Mouse (Mus musculus) testis, adult 2 months (tissue): Measurements from ENCODE around the gene Cog5. TPM values are rescaled to one million over a fixed set of nuclear protein-coding genes. Genes with fewer than 3 reads are reported as not detected.

Experiments
- H3K27ac ChIP-seq: fragments of 200-500 bp; 2 replicates; pipeline ENCODE4 v1.5.1; 2012; ENCODE audit warnings: low read depth, low read length; ENCODE audit not compliant: control insufficient read depth, insufficient read depth
- H3K27me3 ChIP-seq: fragments of 200-500 bp; 2 replicates; pipeline ENCODE4 v1.6.1; 2012; ENCODE audit warnings: mild to moderate bottlenecking, low read length, moderate library complexity; ENCODE audit not compliant: control insufficient read depth, insufficient read depth
- H3K36me3 ChIP-seq: fragments of 200-500 bp; 2 replicates; pipeline ENCODE4 v1.6.1; 2012; ENCODE audit warnings: mild to moderate bottlenecking, low read length; ENCODE audit not compliant: control insufficient read depth, insufficient read depth
- H3K4me1 ChIP-seq: fragments of 200-500 bp; 2 replicates; pipeline ENCODE4 v1.6.1; 2012; ENCODE audit warnings: low read length; ENCODE audit not compliant: control insufficient read depth, insufficient read depth
- H3K4me3 ChIP-seq: fragments of 200-500 bp; 2 replicates; pipeline ENCODE4 v1.5.1; 2012; ENCODE audit warnings: low read depth, mild to moderate bottlenecking, low read length, moderate library complexity, mixed read lengths; ENCODE audit not compliant: control insufficient read depth
- CTCF ChIP-seq: fragments of 200-500 bp; IDR thresholded peaks from 2 replicates; pipeline ENCODE4 v1.5.1; 2012; ENCODE audit warnings: low read depth, mild to moderate bottlenecking, inconsistent platforms, low read length, moderate library complexity; ENCODE audit not compliant: control insufficient read depth, insufficient read depth, insufficient replicate concordance
- POLR2A ChIP-seq: fragments of 200-500 bp; IDR thresholded peaks from 2 replicates; pipeline ENCODE4 v1.6.1; 2012; ENCODE audit warnings: low read depth, mild to moderate bottlenecking, inconsistent platforms, low read length, moderate library complexity; ENCODE audit not compliant: control insufficient read depth
- polyA plus RNA-seq: library from polyadenylated mRNA; depleted of rRNA; stranded (reverse); fragments of >200 nt; gene quantifications from 2 replicates; pipeline ENCODE4 v1.2.3, GENCODE M21; 2012

Cog5 gene
- polyA plus RNA-seq, 1 experiment: 17.4 TPM

- Histone ChIP-seq H3K4me1 (no peaks in the 10 kb centered on the region), H3K27ac (no peak overlapping the region), H3K4me3 (no peak overlapping the region), H3K36me3 (peaks cover 1% of the 10 kb centered on the region; the same call in 1 of the 2 replicates), H3K27me3 (no peaks in the 10 kb centered on the region)
- TF ChIP-seq POLR2A (no peak), CTCF (no peak)
These were observed 184.6 kb downstream of the Cog5 start for GRCm38 (mm10) chr12:31839249-31839648.

DNA sequence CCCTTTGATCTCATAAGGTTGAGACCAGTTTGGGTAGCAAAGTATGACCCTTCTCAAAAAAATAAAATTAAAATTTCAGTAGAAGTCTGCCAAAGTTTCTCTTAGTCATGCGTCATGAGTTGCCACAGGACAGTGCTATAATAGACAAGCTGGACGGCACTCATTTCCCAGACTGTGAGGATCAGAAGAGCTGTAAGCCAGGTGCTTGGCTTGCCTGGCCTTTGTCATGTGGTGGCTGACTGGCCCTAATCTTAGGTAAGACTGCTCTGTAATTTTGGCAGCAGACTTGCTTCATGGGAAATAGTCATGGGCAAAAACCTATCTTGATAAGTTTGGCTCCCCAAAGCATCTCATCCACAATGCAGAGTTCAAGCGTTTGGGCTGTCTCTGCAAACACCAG lies 191.4 kb downstream of the Cog5 start:
- Histone ChIP-seq H3K27ac (no peak overlapping the region), H3K4me1 (no peaks in the 10 kb centered on the region), H3K36me3 (peaks cover 1% of the 10 kb centered on the region; the same call in 1 of the 2 replicates), H3K4me3 (no peak overlapping the region), H3K27me3 (no peaks in the 10 kb centered on the region)
- TF ChIP-seq POLR2A: no peak
- TF ChIP-seq CTCF: no peak

- Histone ChIP-seq H3K36me3 (no peaks in the 10 kb centered on the region), H3K4me3 (no peak overlapping the region), H3K4me1 (no peaks in the 10 kb centered on the region), H3K27ac (no peak overlapping the region), H3K27me3 (no peaks in the 10 kb centered on the region)
- TF ChIP-seq CTCF (no peak), POLR2A (no peak)
These were observed 194.2 kb downstream of the Cog5 start for GRCm38 (mm10) chr12:31848630-31849415.

GRCm38 (mm10) chr12:31849601-31850000 lies 194.9 kb downstream of the Cog5 start:
- no peaks in the 10 kb centered on the region for H3K27me3 ChIP-seq
- H3K4me1 ChIP-seq: no peaks in the 10 kb centered on the region
- H3K4me3 ChIP-seq: no peak overlapping the region
- TF ChIP-seq CTCF (no peak), POLR2A (no peak)
- no peak overlapping the region for H3K27ac ChIP-seq
- H3K36me3 ChIP-seq: no peaks in the 10 kb centered on the region

- H3K36me3 ChIP-seq: no peaks in the 10 kb centered on the region
- TF ChIP-seq POLR2A (no peak), CTCF (no peak)
- no peak overlapping the region for H3K4me3 ChIP-seq
- H3K27me3 ChIP-seq: no peaks in the 10 kb centered on the region
- no peaks in the 10 kb centered on the region for H3K4me1 ChIP-seq
- H3K27ac ChIP-seq: no peak overlapping the region
These were observed 199.4 kb downstream of the Cog5 start for GRCm38 (mm10) chr12:31854039-31854438.

DNA sequence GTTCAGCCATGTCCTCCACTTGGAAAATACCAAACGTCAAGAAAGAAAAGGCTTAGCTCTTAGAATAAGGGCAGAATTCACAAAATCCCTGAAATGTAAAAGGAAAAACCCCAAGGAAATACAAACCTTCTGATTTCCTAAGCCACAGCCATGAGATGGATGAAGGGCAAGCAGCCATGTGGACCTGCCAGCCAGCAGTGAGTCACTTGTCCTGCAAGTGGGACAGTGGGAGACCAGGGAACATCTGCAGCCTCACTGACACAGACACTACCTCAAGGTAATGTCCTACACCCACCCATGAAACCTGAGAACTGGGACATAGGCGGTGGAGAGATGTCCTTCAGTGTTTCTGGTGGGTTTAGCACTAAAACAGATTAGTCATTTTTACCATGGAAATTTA lies 200.1 kb downstream of the Cog5 start:
- Histone ChIP-seq H3K36me3 (no peaks in the 10 kb centered on the region), H3K4me1 (no peaks in the 10 kb centered on the region), H3K27ac (no peak overlapping the region), H3K4me3 (no peak overlapping the region), H3K27me3 (no peaks in the 10 kb centered on the region)
- TF ChIP-seq POLR2A (no peak), CTCF (no peak)

DNA sequence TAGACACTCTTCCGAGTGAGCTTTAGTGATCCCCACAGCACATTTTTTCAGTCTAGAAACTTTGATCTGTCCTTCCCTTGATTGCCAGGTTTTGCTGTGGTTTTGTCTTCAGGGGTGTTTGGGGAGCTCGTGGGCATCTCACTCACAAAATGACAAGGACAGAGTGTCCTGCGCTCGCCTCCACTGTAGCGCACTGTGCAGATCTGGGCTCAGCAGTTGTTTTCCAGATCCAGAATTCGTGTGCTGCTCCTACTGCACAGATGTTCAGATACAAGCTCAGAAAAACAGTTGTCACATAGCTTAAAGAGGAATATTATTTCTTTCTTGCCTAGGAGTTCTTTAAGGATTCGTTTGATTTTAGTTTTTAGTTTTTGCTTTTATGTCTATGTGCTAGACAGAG lies 203.1 kb downstream of the Cog5 start:
- Histone ChIP-seq H3K4me3 (no peak overlapping the region), H3K36me3 (no peaks in the 10 kb centered on the region), H3K27me3 (no peaks in the 10 kb centered on the region), H3K27ac (no peak overlapping the region), H3K4me1 (no peaks in the 10 kb centered on the region)
- TF ChIP-seq CTCF (no peak), POLR2A (no peak)
